Comparison of ENCODE assay signal across 8 mouse cellular contexts in genomic region chr7:96796788-96797485, GRCm38 (mm10).
DNase-seq lines count a peak whose midpoint lies in the region; ATAC-seq and TF ChIP-seq lines count a peak whose summit lies in the region.

No protein-coding gene starts in this region.

- H3K27ac ChIP-seq in cerebellum, adult 2 months (ENCODE audit: insufficient read depth, low read length): no peak overlapping the region
- peak overlapping the region; percentile 90 for H3K27ac ChIP-seq in forebrain, embryonic 16.5 days (ENCODE audit: low read length)
- peak overlapping the region; percentile 56 for H3K27ac ChIP-seq in kidney, adult 2 months (ENCODE audit: insufficient read depth, low read depth, low read length)
- H3K27ac ChIP-seq in limb, embryonic 12.5 days: peak overlapping the region; percentile 94

- H3K9me3 ChIP-seq in forebrain, embryonic 16.5 days (ENCODE audit: control insufficient read depth, low read length): no peaks in the 10 kb centered on the region
- H3K9me3 ChIP-seq in limb, embryonic 12.5 days: no peaks in the 10 kb centered on the region

- H3K9ac ChIP-seq in forebrain, embryonic 16.5 days (replicated peaks; ENCODE audit: low read depth, low read length): peak overlapping the region; percentile 33
- H3K9ac ChIP-seq in limb, embryonic 12.5 days (replicated peaks): 0 out of 2 replicates have a peak overlapping the region, but pooled peaks have one; percentile 27

- H3K27me3 ChIP-seq in cerebellum, adult 2 months (ENCODE audit: control insufficient read depth, insufficient read depth, low read length): no peaks in the 10 kb centered on the region; the same call in 1 of the 2 replicates
- H3K27me3 ChIP-seq in forebrain, embryonic 16.5 days (replicated peaks; ENCODE audit: control insufficient read depth, insufficient read depth, low read length): no peaks in the 10 kb centered on the region
- no peaks in the 10 kb centered on the region for H3K27me3 ChIP-seq in kidney, adult 2 months (replicated peaks; ENCODE audit: control insufficient read depth, insufficient read depth, low read length)
- peaks cover 6% of the 10 kb centered on the region; the same call in 1 of the 2 replicates for H3K27me3 ChIP-seq in limb, embryonic 12.5 days

- no peak for DNase-seq in frontal cortex, postnatal 25 days (ENCODE audit: low spot score in 2 of 2)
- peak; percentile 32 to 52 for DNase-seq in cerebellum, adult 2 months
- DNase-seq in kidney, adult 2 months: peak; percentile 81
- DNase-seq in retina, postnatal 7 days (ENCODE audit: low read depth, low spot score): peak; percentile 21
- no peak for DNase-seq in spleen, adult 18-20 months

- no peak overlapping the region for H3K4me3 ChIP-seq in cerebellum, adult 2 months (replicated peaks; ENCODE audit: insufficient read depth, low read depth, low read length)
- no peak overlapping the region for H3K4me3 ChIP-seq in forebrain, embryonic 16.5 days (replicated peaks; ENCODE audit: low read length)
- H3K4me3 ChIP-seq in kidney, adult 2 months (ENCODE audit: insufficient read depth, low read depth, low read length): no peak overlapping the region
- no peak overlapping the region for H3K4me3 ChIP-seq in limb, embryonic 12.5 days (replicated peaks)

- TF ChIP-seq POLR2A in cerebellum, adult 2 months (IDR thresholded peaks at IDR 0.05; ENCODE audit: borderline replicate concordance, insufficient read depth, low read length): no peak
- no peak for TF ChIP-seq POLR2A in kidney, adult 2 months (IDR thresholded peaks at IDR 0.05; ENCODE audit: low read depth, low read length)

- peak overlapping the region; percentile 11 for H3K4me2 ChIP-seq in forebrain, embryonic 16.5 days (ENCODE audit: low read length)
- H3K4me2 ChIP-seq in limb, embryonic 12.5 days: peak overlapping the region; percentile 28

- peaks cover 7% of the 10 kb centered on the region for H3K4me1 ChIP-seq in cerebellum, adult 2 months (ENCODE audit: control insufficient read depth, insufficient read depth, low read length)
- peaks cover 33% of the 10 kb centered on the region for H3K4me1 ChIP-seq in forebrain, embryonic 16.5 days (replicated peaks; ENCODE audit: control insufficient read depth, insufficient read depth, low read length)
- peaks cover 17% of the 10 kb centered on the region; the same call in 1 of the 2 replicates for H3K4me1 ChIP-seq in kidney, adult 2 months (ENCODE audit: control insufficient read depth, insufficient read depth, low read length)
- peaks cover 97% of the 10 kb centered on the region for H3K4me1 ChIP-seq in limb, embryonic 12.5 days (replicated peaks)

- H3K36me3 ChIP-seq in forebrain, embryonic 16.5 days (ENCODE audit: control insufficient read depth, insufficient read depth): no peaks in the 10 kb centered on the region
- H3K36me3 ChIP-seq in kidney, adult 2 months (ENCODE audit: control insufficient read depth, insufficient read depth, low read length): no peaks in the 10 kb centered on the region
- H3K36me3 ChIP-seq in limb, embryonic 12.5 days: peaks cover 11% of the 10 kb centered on the region

- no peak for TF ChIP-seq CTCF in cerebellum, adult 2 months (IDR thresholded peaks at IDR 0.05; ENCODE audit: borderline replicate concordance, insufficient read depth, low read depth, low read length)
- TF ChIP-seq CTCF in kidney, adult 2 months (conservative IDR thresholded peaks at IDR 0.05; ENCODE audit: insufficient read depth, insufficient read length, low read depth, low read length): no peak

- peak; percentile 42 for ATAC-seq in frontal cortex, adult (ENCODE audit: low TSS enrichment)
- peak; percentile 82 for ATAC-seq in forebrain, embryonic 16.5 days
- ATAC-seq in limb, embryonic 12.5 days (ENCODE audit: insufficient number of reproducible peaks, insufficient read depth, low FRiP score, low TSS enrichment, low read depth): peak; percentile 17; the same call in 1 of the 2 replicates

- WGBS in cerebellum, adult 2 months: 9% methylated on average over 20 of the region's 20 CpGs
- WGBS in forebrain, embryonic 16.5 days: 17% methylated on average over 20 of the region's 20 CpGs
- 40% methylated on average over 20 of the region's 20 CpGs for WGBS in kidney, adult 2 months
- WGBS in limb, embryonic 12.5 days: 65% methylated on average over 20 of the region's 20 CpGs

Comparison
In these comparisons a context has a peak if more than half of its experiments do, and no peak if none do; other contexts are left out.
1. ATAC-seq: peak in every context shown above with its lines; median percentile 82 in forebrain, embryonic 16.5 days; 42 in frontal cortex, adult; 17 in limb, embryonic 12.5 days.
2. DNase-seq: peak in cerebellum, adult 2 months (2 of 2), kidney, adult 2 months (single experiment) and retina, postnatal 7 days (single experiment); none in frontal cortex, postnatal 25 days (0 of 2) and spleen, adult 18-20 months (0 of 2).